Mouse (Mus musculus) embryonic fibroblast, embryonic 13.5 days (primary cell): ENCODE measurements around the gene Cnp.

Experiments used
- CTCF ChIP-seq: IDR thresholded peaks from 2 replicates; pipeline ENCODE4 v1.5.1; 2011; ENCODE audit warnings: mild to moderate bottlenecking, control low read depth, low read length, moderate library complexity, borderline replicate concordance; ENCODE audit not compliant: insufficient read depth
- POLR2A ChIP-seq: IDR thresholded peaks from 2 replicates; pipeline ENCODE4 v1.6.1; 2011; ENCODE audit warnings: low read depth, mild to moderate bottlenecking, control low read depth, low read length, moderate library complexity

DNA sequence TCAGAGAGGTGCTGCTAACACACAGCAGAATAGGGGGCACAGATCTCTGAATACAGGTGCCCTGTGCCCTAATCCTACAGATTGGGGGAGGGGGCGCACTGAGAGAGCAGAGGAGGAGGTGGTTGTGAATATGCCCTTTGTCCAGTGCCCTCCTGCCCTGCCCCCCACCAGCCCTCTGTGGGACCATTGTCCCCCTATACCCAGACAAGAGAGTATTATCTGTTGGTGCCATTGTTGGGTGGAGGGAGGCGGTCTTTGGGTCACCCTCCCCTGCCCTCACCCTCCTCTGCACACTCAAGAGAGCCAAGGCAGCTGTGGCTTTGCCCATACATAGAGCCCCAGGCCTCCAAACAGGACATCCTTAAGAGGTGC is 766 bp downstream of the Cnp start:
- TF ChIP-seq POLR2A, result no peak
- TF ChIP-seq CTCF, result no peak
